Comparison of ENCODE assay signal across 12 mouse cellular contexts in the genomic region with DNA sequence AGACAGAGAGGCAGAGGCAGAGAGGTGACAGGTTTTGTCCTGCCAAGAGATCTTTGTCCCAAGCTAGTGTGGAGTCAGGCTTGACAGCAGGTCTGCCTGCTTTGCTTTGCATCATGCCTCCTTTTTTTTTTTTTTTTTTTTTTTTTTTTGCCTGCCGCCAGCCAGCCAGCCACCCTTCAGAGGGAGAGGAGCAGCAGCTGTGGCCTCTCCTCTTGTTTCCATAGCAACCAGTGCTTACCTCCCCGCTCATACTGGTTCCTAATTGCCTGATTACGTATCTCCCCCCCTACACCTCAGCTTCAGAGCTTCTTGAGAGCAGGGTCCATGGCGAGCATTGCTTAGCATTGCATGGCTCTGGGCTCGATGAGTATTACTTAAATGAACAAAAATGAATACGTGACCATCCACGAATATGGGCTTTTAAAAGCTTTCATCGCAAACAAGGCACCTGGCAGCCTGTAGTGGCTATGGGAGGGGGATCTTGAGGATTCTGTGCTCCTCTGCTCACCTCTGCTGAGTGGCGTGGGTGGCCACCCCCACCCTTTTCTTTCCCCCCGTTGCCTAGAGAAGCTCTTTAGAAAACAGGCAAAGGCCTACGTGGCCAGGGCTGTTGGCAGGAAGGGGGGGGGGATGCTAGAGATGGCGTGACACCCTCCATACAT. TPM values are rescaled to one million over a fixed set of nuclear protein-coding genes. Genes with fewer than 3 reads are reported as not detected.
A peak's percentile ranks its signal among the peaks of the same experiment; 100 is the strongest.
DNase-seq lines count a peak whose midpoint lies in the region; ATAC-seq and TF ChIP-seq lines count a peak whose summit lies in the region.
"Had no signal": no experiment of that assay in that cellular context is flagged by ENCODE, and none has a peak within 500 bp of the region (broad histone marks: within the 10 kb centered on the region; RNA-seq: fewer than 3 reads in every experiment).

No protein-coding gene starts in this region.

- no peaks in the 10 kb centered on the region; the same call in 1 of the 2 replicates for H3K4me1 ChIP-seq in forebrain, postnatal 0 days (ENCODE audit: insufficient read depth)
- H3K4me1 ChIP-seq in midbrain, embryonic 16.5 days (ENCODE audit: control insufficient read depth, insufficient read depth, low read length), result peaks cover 24% of the 10 kb centered on the region

- H3K4me2 ChIP-seq in forebrain, postnatal 0 days (ENCODE audit: low read depth), result peak overlapping the region; percentile 1; the same call in 1 of the 2 replicates
- H3K4me2 ChIP-seq in midbrain, embryonic 16.5 days (ENCODE audit: low read length), result peak overlapping the region; percentile 37
- H3K4me2 ChIP-seq: heart, embryonic 11.5 days had no signal

- no peaks in the 10 kb centered on the region for H3K9me3 ChIP-seq in forebrain, postnatal 0 days (ENCODE audit: low read length)
- H3K9me3 ChIP-seq in midbrain, embryonic 16.5 days (replicated peaks; ENCODE audit: control insufficient read depth, low read length, poor library complexity, severe bottlenecking), result no peaks in the 10 kb centered on the region
- H3K9me3 ChIP-seq: G1E had no signal

- H3K4me3 ChIP-seq in forebrain, postnatal 0 days (ENCODE audit: low read depth, low read length), result no peak overlapping the region
- H3K4me3 ChIP-seq in midbrain, embryonic 16.5 days (ENCODE audit: low read depth, low read length), result no peak overlapping the region

- peak; percentile 95 for ATAC-seq in forebrain, postnatal 0 days
- ATAC-seq in midbrain, embryonic 16.5 days, result peak; percentile 92

- no peaks in the 10 kb centered on the region for H3K36me3 ChIP-seq in forebrain, postnatal 0 days (ENCODE audit: insufficient read depth)
- no peaks in the 10 kb centered on the region for H3K36me3 ChIP-seq in midbrain, embryonic 16.5 days (ENCODE audit: control insufficient read depth, insufficient read depth, low read length)
- H3K36me3 ChIP-seq: G1E had no signal

- TF ChIP-seq CTCF in forebrain, postnatal 0 days (IDR thresholded peaks at IDR 0.05; ENCODE audit: low read depth), result no peak

- H3K27me3 ChIP-seq in forebrain, postnatal 0 days (ENCODE audit: insufficient read depth, low read length), result no peaks in the 10 kb centered on the region
- peaks cover 2% of the 10 kb centered on the region; the same call in 1 of the 2 replicates for H3K27me3 ChIP-seq in midbrain, embryonic 16.5 days (ENCODE audit: control insufficient read depth, insufficient read depth, low read depth, low read length)

- DNase-seq in layer of hippocampus, postnatal 14 days (ENCODE audit: low spot score in 2 of 2), result peak; percentile 19 to 33
- DNase-seq in layer of hippocampus, adult 9-10 months (ENCODE audit: low spot score), result no peak
- DNase-seq in brain, embryonic 18.5 days (ENCODE audit: low read depth, low spot score), result peak; percentile 57
- peak; percentile 64 for DNase-seq in forebrain, postnatal 0 days
- no peak for DNase-seq in liver
- no peak for DNase-seq in spleen, postnatal 10 days (ENCODE audit: low spot score in 2 of 2)
- DNase-seq in heart, postnatal 4 days, result no peak
- DNase-seq: lung, adult 2 months; thymus, adult 2 months had no signal

- H3K9ac ChIP-seq in forebrain, postnatal 0 days, result no peak overlapping the region; the same call in 1 of the 2 replicates
- no peak overlapping the region for H3K9ac ChIP-seq in midbrain, embryonic 16.5 days (ENCODE audit: low read depth, low read length)

- 35% methylated on average over 12 of the region's 12 CpGs for WGBS in forebrain, postnatal 0 days
- WGBS in midbrain, embryonic 16.5 days, result 24% methylated on average over 11 of the region's 12 CpGs

- peak overlapping the region; percentile 81 for H3K27ac ChIP-seq in forebrain, postnatal 0 days (ENCODE audit: low read depth, low read length)
- H3K27ac ChIP-seq in midbrain, embryonic 16.5 days (ENCODE audit: low read length), result peak overlapping the region; percentile 94

RNA-seq across cellular contexts. Expression of gene Pja1, which starts 10.7 kb away (rescaled TPM):
- total RNA-seq in layer of hippocampus, postnatal 14 days (2021), result 100 to 1,000 TPM; 186 to 188 TPM
- 270 and 285 TPM in 2 replicates for total RNA-seq in forebrain, postnatal 0 days (2014; rRNA removed)
- polyA plus RNA-seq in forebrain, postnatal 0 days (2015; fragmentation: Nextera tagmentation; extraction: Ambion mirVana), result 378 and 395 TPM in 2 replicates
- polyA plus RNA-seq in midbrain, embryonic 16.5 days (2015; fragmentation: Nextera tagmentation; extraction: Ambion mirVana), result 431 and 432 TPM in 2 replicates
- total RNA-seq in heart, postnatal 4 days (2021), result 10 to 100 TPM; 37.7 to 40.0 TPM

Comparison
In these comparisons a context has a peak if more than half of its experiments do, and no peak if none do; other contexts are left out.
1. DNase-seq: peak in layer of hippocampus, postnatal 14 days (2 of 2), brain, embryonic 18.5 days (single experiment) and forebrain, postnatal 0 days (single experiment); none in layer of hippocampus, adult 9-10 months (single experiment), liver (single experiment), spleen, postnatal 10 days (0 of 2) and heart, postnatal 4 days (single experiment).